Mouse (Mus musculus) frontal cortex, postnatal 25 days (tissue): Measurements from ENCODE around the gene Olfr1151.

ENCODE experiments used
- DNase-seq, 2 experiments: peaks; one replicate each; pipeline ENCODE4 v3.0.0; 2022; ENCODE audit warnings: low spot score in 2 of 2

Olfr1151 gene

DNA sequence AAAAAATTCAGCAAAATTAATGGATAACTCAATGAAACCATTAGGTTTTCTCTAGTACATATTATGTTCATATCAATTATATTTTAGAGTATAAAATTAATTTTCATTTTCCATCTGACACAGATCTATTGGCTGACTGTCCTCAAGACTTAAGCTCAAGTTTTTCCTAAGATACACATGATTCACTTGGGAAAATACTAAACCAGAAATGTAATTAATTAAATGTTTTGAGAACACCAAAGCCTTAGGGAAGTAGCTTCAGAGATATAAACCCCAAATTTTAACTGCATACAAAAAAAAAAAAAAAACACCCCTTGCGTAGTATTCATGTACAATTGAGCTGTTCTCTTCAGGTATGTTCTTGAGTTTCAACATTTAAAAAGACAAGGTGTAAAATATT lies at the start of gene Olfr1151:
TSS of gene Olfr1151 (plus strand) at position 301 of the 400 bp plus-strand sequence.
- DNase-seq: no peak

DNA sequence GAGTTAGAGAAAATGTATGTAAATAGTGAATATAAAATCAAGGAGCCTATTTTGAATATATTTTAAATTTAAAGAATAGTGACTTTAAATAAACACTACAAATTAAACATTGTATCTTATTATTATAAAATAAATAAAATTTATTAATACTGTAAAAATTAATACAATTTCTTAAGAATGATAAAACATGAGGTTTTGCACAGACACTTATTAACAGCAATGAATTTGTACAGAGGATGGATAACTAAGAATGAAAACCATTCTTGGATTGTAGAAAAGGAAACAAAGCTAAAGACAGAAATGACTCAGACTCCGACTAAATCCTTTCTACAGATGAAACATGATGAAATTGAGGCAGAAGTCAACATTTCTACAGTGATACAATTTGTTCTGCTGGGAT lies 46.1 kb upstream of the Olfr1151 start, which contains the start of gene Olfr1145:
TSS of gene Olfr1145 (plus strand) at position 301 of the 400 bp plus-strand sequence.
- no peak for DNase-seq

DNA sequence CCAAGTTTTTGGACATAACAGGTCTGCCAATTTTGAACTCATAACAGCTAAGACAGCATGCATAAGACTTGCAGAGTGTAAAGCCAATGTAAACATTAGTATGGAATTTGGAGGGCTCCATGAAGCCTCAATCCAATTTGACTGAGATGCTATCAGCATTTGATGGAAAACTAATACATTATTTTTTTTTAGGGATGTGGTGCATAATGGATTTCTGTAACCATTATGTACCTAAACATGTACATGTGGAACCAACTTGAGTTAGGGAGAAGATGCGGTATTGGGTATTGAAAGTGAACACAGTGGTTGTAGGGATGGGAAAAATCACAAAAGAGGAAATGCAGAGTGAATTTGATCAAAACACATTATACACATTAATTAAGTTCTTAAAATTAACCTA lies 25.4 kb upstream of the Olfr1151 start, which contains the start of gene Olfr1148:
TSS of gene Olfr1148 (plus strand) at position 301 of the 400 bp plus-strand sequence.
- no peak for DNase-seq

DNA sequence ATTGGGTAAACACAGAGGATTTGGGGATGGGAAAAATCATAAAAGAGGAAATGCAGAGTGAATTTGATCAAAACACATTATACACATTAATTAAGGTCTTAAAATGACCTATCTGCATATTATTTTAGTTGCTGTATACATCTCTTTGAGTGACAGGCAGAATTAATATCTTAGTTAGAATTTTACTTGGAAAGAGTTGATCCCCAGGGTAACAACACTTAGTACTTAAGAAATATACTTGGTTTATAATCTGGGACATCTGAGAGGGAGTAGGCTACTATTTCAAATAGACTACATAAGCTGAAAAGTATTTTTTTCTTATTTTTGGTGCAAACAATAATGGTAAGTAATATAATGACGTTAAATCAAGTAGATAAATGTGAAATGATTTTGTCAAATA lies 12.0 kb upstream of the Olfr1151 start, which contains the start of gene Olfr1150-ps1:
TSS of gene Olfr1150-ps1 (plus strand) at position 301 of the 400 bp plus-strand sequence.
- DNase-seq: no peak

DNA sequence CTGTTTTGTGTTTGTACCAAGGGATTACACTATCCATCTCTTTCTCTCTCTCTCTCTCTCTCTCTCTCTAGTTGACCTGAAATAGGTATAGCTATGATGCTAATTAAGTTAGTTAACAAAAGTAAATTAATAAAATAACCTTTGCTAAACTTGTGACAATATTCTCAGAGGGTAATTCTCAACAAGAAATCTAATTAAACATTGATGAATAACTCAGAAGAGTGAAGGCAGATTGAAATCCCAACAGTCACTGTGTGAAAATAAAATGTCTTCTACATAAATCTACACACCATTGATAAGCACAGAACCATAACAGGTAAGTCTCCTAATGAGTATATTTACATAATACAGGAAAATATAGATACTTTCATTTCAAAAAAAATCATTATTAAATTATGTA lies 10.5 kb downstream of the Olfr1151 start, which contains the start of gene Olfr1152:
TSS of gene Olfr1152 (plus strand) at position 301 of the 400 bp plus-strand sequence.
- no peak for DNase-seq

DNA sequence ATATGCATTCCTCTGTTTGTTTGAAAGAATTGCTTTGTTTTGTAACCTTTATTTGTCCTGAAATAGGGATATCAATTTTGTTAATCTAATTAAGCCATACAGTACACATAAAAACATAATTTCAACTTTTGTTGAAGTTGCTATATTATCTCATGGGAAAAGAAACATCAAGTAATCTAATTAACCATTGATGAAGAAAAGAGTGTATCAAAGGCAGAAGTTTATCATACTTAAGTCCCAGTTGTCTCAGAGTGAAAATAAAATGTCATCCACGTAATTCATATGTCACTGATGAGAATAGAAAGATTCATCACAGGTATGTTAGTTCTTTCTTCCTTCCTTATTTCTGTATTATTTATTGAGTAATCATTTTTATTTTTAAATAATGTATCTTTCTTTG lies 39.0 kb downstream of the Olfr1151 start, which contains the start of gene Olfr1153:
TSS of gene Olfr1153 (plus strand) at position 301 of the 400 bp plus-strand sequence.
- no peak for DNase-seq

DNA sequence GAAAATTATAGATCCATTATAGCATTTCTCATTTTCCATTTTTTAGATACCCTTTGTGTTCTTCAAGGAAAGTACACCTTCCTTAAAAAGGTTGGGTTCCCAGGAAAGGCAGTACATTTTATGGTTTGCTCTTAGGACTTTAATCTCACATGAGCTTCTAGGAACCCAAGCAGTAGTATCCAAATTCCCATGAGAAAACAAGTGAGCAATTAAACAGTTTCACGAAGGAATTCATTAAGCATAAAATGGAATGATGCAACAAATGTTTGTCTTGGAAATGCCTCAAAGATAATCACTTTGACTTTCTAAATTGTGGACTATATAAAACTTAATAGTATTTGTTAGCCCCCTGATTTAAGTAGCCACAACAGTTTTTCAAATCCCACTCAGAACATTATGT lies 49.4 kb downstream of the Olfr1151 start, which contains the start of gene Olfr1154:
TSS of gene Olfr1154 (minus strand) at position 101 of the 400 bp plus-strand sequence.
- no peak for DNase-seq
